Mouse (Mus musculus) G1E (cell line): ENCODE data around the gene Pdxk. TPM values are rescaled to one million over a fixed set of nuclear protein-coding genes. Genes with fewer than 3 reads are reported as not detected.

Experiments
- ATAC-seq: 2 replicates; pipeline ENCODE4 v1.8.0; 2016; ENCODE audit warnings: mild to moderate bottlenecking; ENCODE audit not compliant: insufficient number of reproducible peaks, poor library complexity, low FRiP score, severe bottlenecking; ENCODE audit errors: extremely low read depth
- DNase-seq: peaks from one replicate; pipeline ENCODE4 v3.0.0; 2012; ENCODE audit warnings: low spot score
- H3K27me3 ChIP-seq: 2 replicates; pipeline ENCODE4 v1.6.1; 2012; ENCODE audit warnings: mild to moderate bottlenecking, low read length, inconsistent platforms; ENCODE audit not compliant: insufficient read depth
- H3K36me3 ChIP-seq: replicated peaks from 2 replicates; pipeline ENCODE3; 2012; ENCODE audit warnings: mild to moderate bottlenecking, inconsistent platforms
- H3K4me1 ChIP-seq: 2 replicates; pipeline ENCODE4 v1.6.1; 2012; ENCODE audit warnings: low read depth, low read length, inconsistent platforms, mixed read lengths; ENCODE audit not compliant: insufficient read depth
- H3K4me3 ChIP-seq: 2 replicates; pipeline ENCODE4 v1.5.1; 2012; ENCODE audit warnings: low read depth, mild to moderate bottlenecking, inconsistent platforms, low read length, moderate library complexity, mixed read lengths
- H3K9me3 ChIP-seq: replicated peaks from 2 replicates; pipeline ENCODE4 v1.6.1; 2012; ENCODE audit warnings: inconsistent platforms
- CTCF ChIP-seq: IDR thresholded peaks from 2 replicates; pipeline ENCODE4 v1.5.1; 2012; ENCODE audit warnings: low read depth, low read length, inconsistent platforms, mixed read lengths
- GATA1 ChIP-seq: IDR thresholded peaks from 2 replicates; pipeline ENCODE4 v1.6.1; 2012; ENCODE audit warnings: borderline replicate concordance, low read length, inconsistent platforms, mixed read lengths
- GATA2 ChIP-seq: IDR thresholded peaks from 2 replicates; pipeline ENCODE4 v1.6.1; 2012; ENCODE audit warnings: low read depth, low read length, inconsistent platforms, borderline replicate concordance
- POLR2AphosphoS5 ChIP-seq: IDR thresholded peaks from 2 replicates; pipeline ENCODE4 v1.6.1; 2012; ENCODE audit warnings: low read depth, low read length, inconsistent platforms; ENCODE audit not compliant: insufficient replicate concordance
- TAL1 ChIP-seq: conservative IDR thresholded peaks from 2 replicates; pipeline ENCODE4 v1.6.1; 2012; ENCODE audit warnings: low read depth, low read length, inconsistent platforms, mixed read lengths
- polyA plus RNA-seq: library from polyadenylated mRNA; stranded (reverse); fragments of >175 nt; gene quantifications from 2 replicates; pipeline ENCODE4 v1.2.3, GENCODE M21; 2012
- total RNA-seq, 2 experiments: library from RNA; stranded (forward) in 1 of 2; stranded (reverse) in 1 of 2; fragments of 200-1000 nt in 1 of 2; fragments of >200 nt in 1 of 2; fragmentation: Nextera tagmentation in 1 of 2; gene quantifications; 2 replicates each; pipeline ENCODE4 v1.2.3; 2014 to 2017

Pdxk gene
- total and polyA plus RNA-seq, 3 experiments, result 23.0 to 44.6 (median 33.6) TPM

GRCm38 (mm10) chr10:78438094-78438493 is 26.7 kb downstream of the Pdxk start:
- Histone ChIP-seq H3K36me3 (peaks cover 57% of the 10 kb centered on the region), H3K4me3 (no peak overlapping the region), H3K27me3 (peaks cover 22% of the 10 kb centered on the region), H3K4me1 (peaks cover 2% of the 10 kb centered on the region; the same call in 1 of the 2 replicates), H3K9me3 (no peaks in the 10 kb centered on the region)
- peak; percentile 54; the same call in 1 of the 2 replicates for ATAC-seq
- TF ChIP-seq GATA2, result no peak
- no peak for TF ChIP-seq POLR2AphosphoS5
- TF ChIP-seq CTCF, result peak; percentile 92
- TF ChIP-seq TAL1, result no peak
- no peak for TF ChIP-seq GATA1
- DNase-seq, result peak; percentile 70

- TF ChIP-seq POLR2AphosphoS5 (no peak), TAL1 (no peak), GATA2 (no peak), GATA1 (no peak), CTCF (no peak)
- Histone ChIP-seq H3K36me3 (peaks cover 22% of the 10 kb centered on the region), H3K4me3 (no peak overlapping the region), H3K4me1 (peaks cover 16% of the 10 kb centered on the region), H3K9me3 (no peaks in the 10 kb centered on the region), H3K27me3 (peaks cover 32% of the 10 kb centered on the region)
- DNase-seq (no peak), ATAC-seq (no peak)
Measured at GRCm38 (mm10) chr10:78432853-78433252, 31.9 kb downstream of the Pdxk start.

- DNase-seq (no peak), ATAC-seq (no peak)
- H3K9me3 ChIP-seq, result no peaks in the 10 kb centered on the region
- peaks cover 23% of the 10 kb centered on the region for H3K27me3 ChIP-seq
- H3K4me3 ChIP-seq, result no peak overlapping the region
- no peak for TF ChIP-seq CTCF
- no peak for TF ChIP-seq GATA1
- H3K4me1 ChIP-seq, result peaks cover 39% of the 10 kb centered on the region
- H3K36me3 ChIP-seq, result peaks cover 30% of the 10 kb centered on the region
Measured at GRCm38 (mm10) chr10:78429776-78430175, 35.0 kb downstream of the Pdxk start.

GRCm38 (mm10) chr10:78429180-78429579 is 35.6 kb downstream of the Pdxk start:
- Histone ChIP-seq H3K9me3 (no peaks in the 10 kb centered on the region), H3K36me3 (peaks cover 30% of the 10 kb centered on the region), H3K4me3 (no peak overlapping the region), H3K27me3 (peaks cover 17% of the 10 kb centered on the region), H3K4me1 (peaks cover 43% of the 10 kb centered on the region)
- no peak for DNase-seq
- TF ChIP-seq GATA1 (no peak), POLR2AphosphoS5 (no peak), CTCF (no peak), TAL1 (no peak), GATA2 (no peak)
- ATAC-seq, result no peak

- TF ChIP-seq TAL1 (no peak), GATA2 (no peak), POLR2AphosphoS5 (no peak), CTCF (no peak), GATA1 (no peak)
- Histone ChIP-seq H3K4me3 (no peak overlapping the region), H3K4me1 (peaks cover 46% of the 10 kb centered on the region), H3K36me3 (peaks cover 30% of the 10 kb centered on the region), H3K9me3 (no peaks in the 10 kb centered on the region), H3K27me3 (peaks cover 10% of the 10 kb centered on the region)
- DNase-seq (no peak), ATAC-seq (no peak)
Measured at GRCm38 (mm10) chr10:78428070-78428469, 36.7 kb downstream of the Pdxk start.

GRCm38 (mm10) chr10:78426117-78426735 is 38.5 kb downstream of the Pdxk start:
- peaks cover 30% of the 10 kb centered on the region for H3K36me3 ChIP-seq
- H3K4me1 ChIP-seq, result peaks cover 53% of the 10 kb centered on the region
- DNase-seq (no peak), ATAC-seq (no peak)
- H3K9me3 ChIP-seq, result no peaks in the 10 kb centered on the region
- no peaks in the 10 kb centered on the region for H3K27me3 ChIP-seq
- TF ChIP-seq POLR2AphosphoS5 (no peak), TAL1 (no peak), CTCF (no peak), GATA1 (no peak), GATA2 (no peak)
- H3K4me3 ChIP-seq, result peak overlapping the region; percentile 95
